Mouse (Mus musculus) ES-Bruce4 (cell line): ENCODE measurements around the gene Ern1.

ENCODE experiments used
- CTCF ChIP-seq: IDR thresholded peaks from one replicate; pipeline ENCODE4 v1.8.1; 2011; ENCODE audit warnings: low read depth, low read length
- EP300 ChIP-seq: IDR thresholded peaks from 2 replicates; pipeline ENCODE4 v1.6.1; 2011; ENCODE audit warnings: low read depth, low read length; ENCODE audit not compliant: insufficient read depth
- POLR2A ChIP-seq: IDR thresholded peaks from one replicate; pipeline ENCODE4 v1.8.1; 2011; ENCODE audit warnings: low read length; ENCODE audit not compliant: insufficient read depth

- TF ChIP-seq EP300 = no peak
- no peak for TF ChIP-seq CTCF
- no peak for TF ChIP-seq POLR2A
Measured at GRCm38 (mm10) chr11:106520404-106520803, 32.8 kb upstream of the Ern1 start.
